Mouse (Mus musculus) CH12.LX (cell line): ENCODE measurements at regions not wholly inside any gene's neighbourhood (a gene's known extent, or its start where the extent isn't known, plus 50 kb on each side); places are given as distances from the start of the nearest gene placed in this dataset.
A peak's percentile ranks its signal among the peaks of the same experiment; 100 is the strongest.

Experiments used
- DNase-seq: peaks from one replicate; pipeline ENCODE4 v3.0.0-alpha.2; 2013; ENCODE audit errors: extremely low read depth
- H3K27ac ChIP-seq: 2 replicates; pipeline ENCODE4 v1.5.1; 2012; ENCODE audit warnings: low read depth, mild to moderate bottlenecking, control low read depth, moderate library complexity; ENCODE audit not compliant: insufficient read depth
- H3K27me3 ChIP-seq: replicated peaks from 2 replicates; pipeline ENCODE3; 2012; ENCODE audit warnings: inconsistent platforms
- H3K36me3 ChIP-seq, 2 experiments: replicated peaks in 1 of 2; 2 replicates each; pipeline versions ENCODE3 to v1.6.1; 2012; ENCODE audit warnings: inconsistent platforms in 1 of 2, low read length in 1 of 2, mild to moderate bottlenecking in 1 of 2, mixed read lengths in 1 of 2, moderate library complexity in 1 of 2; ENCODE audit not compliant: control insufficient read depth in 1 of 2, insufficient read depth in 1 of 2
- H3K4me1 ChIP-seq, 2 experiments: 2 replicates each; pipeline ENCODE4 v1.6.1; 2012; ENCODE audit warnings: inconsistent platforms in 1 of 2, moderate library complexity in 1 of 2; ENCODE audit not compliant: insufficient read depth in 2 of 2, control insufficient read depth in 1 of 2
- H3K4me2 ChIP-seq: 2 replicates; pipeline ENCODE4 v1.6.1; 2012; ENCODE audit warnings: low read depth, mild to moderate bottlenecking, control low read depth; ENCODE audit not compliant: poor library complexity, insufficient read depth, severe bottlenecking
- H3K4me3 ChIP-seq, 3 experiments: fragments of 150-350 bp in 1 of 3; sonication (generic) in 1 of 3; replicated peaks in 1 of 3; 2 replicates each; pipeline versions ENCODE3 to v1.5.1; 2011 to 2012; ENCODE audit warnings: low read depth in 2 of 3, low read length in 2 of 3, mild to moderate bottlenecking in 2 of 3, moderate library complexity in 2 of 3, control low read depth in 1 of 3, improper control_type of control experiment in 1 of 3, inconsistent platforms in 1 of 3, mixed read lengths in 1 of 3; ENCODE audit not compliant: poor library complexity in 1 of 3
- H3K79me2 ChIP-seq: replicated peaks from 2 replicates; pipeline ENCODE4 v1.6.1; 2012; ENCODE audit warnings: mild to moderate bottlenecking, moderate library complexity; ENCODE audit not compliant: control insufficient read depth, poor library complexity, insufficient read depth, severe bottlenecking; ENCODE audit errors: extremely low read depth
- H3K9ac ChIP-seq: 2 replicates; pipeline ENCODE4 v1.6.1; 2012; ENCODE audit warnings: low read depth, mild to moderate bottlenecking, control low read depth, moderate library complexity; ENCODE audit not compliant: insufficient read depth
- H3K9me3 ChIP-seq: replicated peaks from 2 replicates; pipeline ENCODE3; 2012; ENCODE audit warnings: low read length, inconsistent platforms, mixed read lengths
- BHLHE40 ChIP-seq: IDR thresholded peaks from 2 replicates; pipeline ENCODE4 v1.6.1; 2011; ENCODE audit warnings: mild to moderate bottlenecking, low read depth, low read length, improper control_type of control experiment
- CHD2 ChIP-seq: IDR thresholded peaks from 2 replicates; pipeline ENCODE4 v1.6.1; 2011; ENCODE audit warnings: low read length, improper control_type of control experiment
- E2F4 ChIP-seq: IDR thresholded peaks from 2 replicates; pipeline ENCODE4 v1.6.1; 2011; ENCODE audit warnings: low read depth, low read length, improper control_type of control experiment; ENCODE audit not compliant: insufficient replicate concordance
- EP300 ChIP-seq: IDR thresholded peaks from 2 replicates; pipeline ENCODE4 v1.6.1; 2011; ENCODE audit warnings: low read length, improper control_type of control experiment
- ETS1 ChIP-seq: conservative IDR thresholded peaks from 2 replicates; pipeline ENCODE4 v1.6.1; 2012; ENCODE audit warnings: low read depth, mild to moderate bottlenecking, inconsistent platforms, low read length, improper control_type of control experiment, moderate library complexity
- HCFC1 ChIP-seq: IDR thresholded peaks from 2 replicates; pipeline ENCODE4 v1.6.1; 2012; ENCODE audit warnings: low read depth, mild to moderate bottlenecking, inconsistent platforms, low read length, improper control_type of control experiment
- IRF4 ChIP-seq: IDR thresholded peaks from 2 replicates; pipeline ENCODE4 v1.6.1; 2014; ENCODE audit warnings: low read depth, mild to moderate bottlenecking, inconsistent platforms, low read length, improper control_type of control experiment
- JUN ChIP-seq: IDR thresholded peaks from 2 replicates; pipeline ENCODE4 v1.6.1; 2011; ENCODE audit warnings: low read depth, mild to moderate bottlenecking, low read length, improper control_type of control experiment, moderate library complexity; ENCODE audit not compliant: insufficient read depth
- JUND ChIP-seq: conservative IDR thresholded peaks from 2 replicates; pipeline ENCODE4 v1.6.1; 2011; ENCODE audit warnings: low read depth, low read length, improper control_type of control experiment
- KAT2A ChIP-seq: IDR thresholded peaks from 2 replicates; pipeline ENCODE4 v1.6.1; 2012; ENCODE audit warnings: low read length, improper control_type of control experiment, inconsistent platforms; ENCODE audit not compliant: insufficient replicate concordance
- MAFK ChIP-seq: IDR thresholded peaks from 2 replicates; pipeline ENCODE4 v1.6.1; 2011; ENCODE audit warnings: low read length, improper control_type of control experiment; ENCODE audit not compliant: insufficient replicate concordance
- MAZ ChIP-seq: IDR thresholded peaks from 2 replicates; pipeline ENCODE4 v1.6.1; 2012; ENCODE audit warnings: low read depth, mild to moderate bottlenecking, inconsistent platforms, low read length, improper control_type of control experiment, moderate library complexity
- MEF2A ChIP-seq: IDR thresholded peaks from 2 replicates; pipeline ENCODE4 v1.6.1; 2014; ENCODE audit warnings: low read depth, mild to moderate bottlenecking, inconsistent platforms, low read length, improper control_type of control experiment, borderline replicate concordance
- MXI1 ChIP-seq: IDR thresholded peaks from 2 replicates; pipeline ENCODE4 v1.6.1; 2011; ENCODE audit warnings: mild to moderate bottlenecking, low read depth, low read length, improper control_type of control experiment
- NELFE ChIP-seq: IDR thresholded peaks from 2 replicates; pipeline ENCODE4 v1.6.1; 2011; ENCODE audit warnings: low read depth, low read length, improper control_type of control experiment
- NRF1 ChIP-seq: IDR thresholded peaks from 2 replicates; pipeline ENCODE4 v1.6.1; 2014; ENCODE audit warnings: low read depth, mild to moderate bottlenecking, inconsistent platforms, low read length, improper control_type of control experiment, moderate library complexity
- PAX5 ChIP-seq: IDR thresholded peaks from 2 replicates; pipeline ENCODE4 v1.6.1; 2012; ENCODE audit warnings: low read length, inconsistent platforms, mixed read lengths
- POLR2A ChIP-seq: IDR thresholded peaks from 2 replicates; pipeline ENCODE4 v1.6.1; 2011; ENCODE audit warnings: low read depth, mild to moderate bottlenecking, improper control_type of control experiment, low read length
- POLR2AphosphoS2 ChIP-seq: IDR thresholded peaks from 2 replicates; pipeline ENCODE4 v1.6.1; 2011; ENCODE audit warnings: low read depth, low read length, improper control_type of control experiment
- RAD21 ChIP-seq: IDR thresholded peaks from 2 replicates; pipeline ENCODE4 v1.6.1; 2011; ENCODE audit warnings: low read depth, mild to moderate bottlenecking, low read length, improper control_type of control experiment, moderate library complexity
- RCOR1 ChIP-seq: conservative IDR thresholded peaks from 2 replicates; pipeline ENCODE4 v1.6.1; 2012; ENCODE audit warnings: low read depth, mild to moderate bottlenecking, inconsistent platforms, low read length, improper control_type of control experiment
- SIN3A ChIP-seq: IDR thresholded peaks from 2 replicates; pipeline ENCODE4 v1.6.1; 2012; ENCODE audit warnings: low read length, improper control_type of control experiment, inconsistent platforms
- SMC3 ChIP-seq: IDR thresholded peaks from 2 replicates; pipeline ENCODE4 v1.6.1; 2011; ENCODE audit warnings: low read depth, low read length, improper control_type of control experiment
- TBP ChIP-seq: conservative IDR thresholded peaks from 2 replicates; pipeline ENCODE4 v1.6.1; 2011; ENCODE audit warnings: low read depth, low read length, improper control_type of control experiment
- TCF12 ChIP-seq: IDR thresholded peaks from 2 replicates; pipeline ENCODE4 v1.6.1; 2014; ENCODE audit warnings: low read depth, mild to moderate bottlenecking, inconsistent platforms, low read length, improper control_type of control experiment
- UBTF ChIP-seq: IDR thresholded peaks from 2 replicates; pipeline ENCODE4 v1.6.1; 2012; ENCODE audit warnings: low read depth, mild to moderate bottlenecking, inconsistent platforms, low read length, improper control_type of control experiment, moderate library complexity
- USF1 ChIP-seq: IDR thresholded peaks from 2 replicates; pipeline ENCODE4 v1.6.1; 2014; ENCODE audit warnings: low read depth, mild to moderate bottlenecking, inconsistent platforms, low read length, improper control_type of control experiment
- ZC3H11A ChIP-seq: IDR thresholded peaks from 2 replicates; pipeline ENCODE4 v1.6.1; 2012; ENCODE audit warnings: low read depth, mild to moderate bottlenecking, inconsistent platforms, low read length, improper control_type of control experiment
- ZKSCAN1 ChIP-seq: IDR thresholded peaks from 2 replicates; pipeline ENCODE4 v1.6.1; 2012; ENCODE audit warnings: low read depth, inconsistent platforms, low read length, improper control_type of control experiment, borderline replicate concordance
- dilution Hi-C: fragments of 300-500 bp; cut with MboI; formaldehyde crosslinking; loops from 2 replicates; pipeline ENCODE4 v1.14.3; 2020; ENCODE audit warnings: low sequenced_read_pairs; ENCODE audit not compliant: extremely low pct_unique_long_range_greater_than_20kb, extremely low pct_ligation_motif_present
- in situ Hi-C: fragments of 300-500 bp; cut with MboI; formaldehyde crosslinking; loops from 3 replicates; pipeline ENCODE4 v1.14.3; 2019; ENCODE audit warnings: low sequenced_read_pairs, low pct_ligation_motif_present, low pct_unique_long_range_greater_than_20kb, mixed read lengths

DNA sequence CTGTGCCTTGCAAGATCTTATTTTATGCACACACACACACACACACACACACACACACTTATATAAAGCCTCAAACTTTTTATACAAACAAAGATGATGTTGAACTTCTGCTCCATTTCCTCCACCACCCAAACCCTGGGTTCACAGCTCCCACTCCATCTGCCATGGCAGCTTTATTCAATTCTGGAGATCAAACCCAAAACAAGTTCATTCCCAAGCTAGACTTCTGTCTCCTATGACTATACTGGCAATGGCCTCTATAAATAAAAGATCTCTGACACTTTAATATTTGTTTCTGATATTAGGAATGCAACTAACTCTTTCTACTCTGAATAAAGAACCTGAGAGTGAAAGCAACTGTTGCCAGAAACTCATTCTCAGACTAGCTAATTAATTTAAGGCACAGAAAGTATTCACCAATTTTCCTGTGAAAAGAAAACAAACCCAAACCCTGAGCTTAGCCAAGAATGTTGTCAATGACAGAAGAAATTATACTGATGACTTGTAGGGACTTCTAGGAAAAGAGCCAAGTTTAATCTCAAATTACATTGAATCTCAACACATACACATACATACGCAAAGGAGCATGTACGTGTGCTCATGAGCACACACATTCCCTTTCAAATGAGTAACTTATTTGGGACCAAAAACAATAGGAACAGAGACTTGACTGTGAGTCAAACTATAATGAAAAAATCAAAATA is 695.1 kb upstream of the 4930412O13Rik start:
- H3K27ac ChIP-seq, result no peak overlapping the region
- H3K4me1 ChIP-seq, result no peaks in the 10 kb centered on the region
- no peaks in the 10 kb centered on the region for H3K79me2 ChIP-seq
- no peak for DNase-seq
- H3K9me3 ChIP-seq, result no peaks in the 10 kb centered on the region
- H3K4me2 ChIP-seq, result no peak overlapping the region
- H3K9ac ChIP-seq, result no peak overlapping the region
- no peak for TF ChIP-seq JUN
- no peak for TF ChIP-seq RCOR1
- TF ChIP-seq NELFE, result no peak
- no peak for TF ChIP-seq ZC3H11A
- TF ChIP-seq BHLHE40, result no peak
- no peak for TF ChIP-seq USF1
- no peak for TF ChIP-seq UBTF
- no peak for TF ChIP-seq KAT2A
- no peak for TF ChIP-seq MXI1
- no peak for TF ChIP-seq MEF2A
- TF ChIP-seq E2F4, result no peak
- no peak for TF ChIP-seq TCF12
- no peak for TF ChIP-seq MAFK
- no peak for TF ChIP-seq SMC3
- no peak for TF ChIP-seq MAZ
- no peak for TF ChIP-seq JUND
- TF ChIP-seq IRF4, result no peak
- no peak for TF ChIP-seq POLR2AphosphoS2
- TF ChIP-seq PAX5, result no peak
- no peak for TF ChIP-seq EP300
- no peaks in the 10 kb centered on the region for H3K36me3 ChIP-seq
- in situ Hi-C loops, result no loop called here
- H3K27me3 ChIP-seq, result no peaks in the 10 kb centered on the region
- H3K4me3 ChIP-seq, result no peak overlapping the region
- dilution Hi-C loops, result no loop called here

DNA sequence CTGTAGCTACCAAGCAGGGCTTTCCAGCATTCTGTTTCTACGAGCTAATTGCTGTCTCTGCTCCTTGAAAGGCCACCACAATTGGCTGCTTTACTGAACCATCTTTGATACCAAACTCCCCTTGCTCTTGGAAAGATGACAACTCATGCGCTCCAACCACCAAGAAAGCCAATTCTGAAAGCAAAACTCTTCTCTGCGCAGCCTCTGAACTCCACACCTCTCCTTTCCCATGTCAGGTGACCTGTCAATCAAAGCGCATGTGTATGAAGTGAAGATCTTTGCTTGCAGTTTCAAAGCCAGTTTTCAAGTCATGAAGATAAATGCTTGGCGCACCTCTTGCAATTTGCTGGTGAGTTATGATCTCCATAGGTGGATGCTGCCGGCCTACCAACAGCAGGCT is 687.9 kb upstream of the 4930412O13Rik start:
- Histone ChIP-seq H3K4me2 (peak overlapping the region; percentile 5; the same call in 1 of the 2 replicates), H3K9ac (no peak overlapping the region), H3K27ac (no peak overlapping the region), H3K27me3 (no peaks in the 10 kb centered on the region), H3K4me1 (no peaks in the 10 kb centered on the region), H3K79me2 (no peaks in the 10 kb centered on the region), H3K4me3 (no peak overlapping the region), H3K36me3 (no peaks in the 10 kb centered on the region), H3K9me3 (no peaks in the 10 kb centered on the region)
- DNase-seq, result no peak
- in situ Hi-C loops (no loop called here), dilution Hi-C loops (no loop called here)
- no peak for TF ChIP-seq ETS1
- TF ChIP-seq TBP, result no peak
- no peak for TF ChIP-seq TCF12
- TF ChIP-seq SIN3A, result no peak
- peak; percentile 38; the same call in 1 of the 2 replicates for TF ChIP-seq USF1
- no peak for TF ChIP-seq SMC3
- TF ChIP-seq UBTF, result no peak
- TF ChIP-seq MXI1, result no peak
- TF ChIP-seq CHD2, result no peak
- TF ChIP-seq KAT2A, result no peak
- TF ChIP-seq HCFC1, result no peak
- TF ChIP-seq ZKSCAN1, result no peak
- TF ChIP-seq POLR2A, result no peak
- TF ChIP-seq JUND, result no peak
- no peak for TF ChIP-seq ZC3H11A
- TF ChIP-seq RAD21, result no peak
- TF ChIP-seq NRF1, result peak; percentile 67
- no peak for TF ChIP-seq IRF4
